Mouse (Mus musculus): Measurements from ENCODE around the gene Kel. TPM values are rescaled to one million over a fixed set of nuclear protein-coding genes. Genes with fewer than 3 reads are reported as not detected.

Kel gene
- not detected for total RNA-seq (2021)
- long read RNA-seq, experiment 1: 0 reads
- long read RNA-seq, experiment 2: 0 reads

GRCm38 (mm10) chr6:41704123-41704522, at the start of gene Kel:
Gene Kel, minus strand, starts transcription at chr6:41704339.
- intact Hi-C loops (cut with DNase I): no loop called here
- TF ChIP-seq CTCF (IDR thresholded peaks at IDR 0.05): no peak
- Histone ChIP-seq H3K27ac (no peak within 1 kb of the TSS), H3K4me3 (no peak within 1 kb of the TSS)
- no peak for DNase-seq (ENCODE audit: extremely low spot score in 1 of 2, low spot score in 2 of 2)

DNA sequence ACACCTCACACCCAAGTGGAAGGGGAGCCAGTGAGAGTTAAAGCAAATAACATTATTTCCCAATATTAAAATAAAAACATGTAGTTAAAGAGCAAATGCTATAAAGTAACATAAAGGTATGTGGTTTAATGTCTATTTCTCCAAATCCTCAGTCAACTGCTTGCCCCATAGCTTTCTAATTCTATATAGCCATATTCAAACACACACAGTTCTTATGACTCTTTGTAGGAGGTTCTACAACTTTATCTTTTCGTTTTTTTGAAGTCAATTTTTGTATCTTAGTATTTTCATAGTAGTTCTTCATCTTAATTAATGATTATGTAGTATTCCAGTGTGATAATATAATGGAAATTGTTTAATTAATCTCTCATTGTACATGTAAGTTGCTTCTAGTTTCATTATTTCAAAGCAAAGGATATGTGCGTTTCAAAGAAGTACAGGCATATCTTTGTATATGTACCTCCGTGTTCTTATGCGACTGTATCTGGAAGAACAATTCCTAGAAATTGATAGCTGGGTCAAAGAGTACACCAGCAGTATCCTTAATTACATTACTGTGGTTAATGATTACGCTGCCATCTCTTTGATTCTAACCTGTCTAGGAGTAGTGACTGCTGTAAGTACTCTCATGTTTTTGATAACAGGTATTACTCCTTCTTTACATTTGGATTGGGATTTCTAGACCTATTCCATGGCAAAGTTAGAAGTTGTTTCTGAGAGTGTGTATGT, 40.7 kb upstream of the Kel start:
- no peak for TF ChIP-seq CTCF (IDR thresholded peaks at IDR 0.05)
- intact Hi-C loops (cut with DNase I): no loop called here
- Histone ChIP-seq H3K27ac (no peak overlapping the region), H3K4me3 (no peak overlapping the region)
- DNase-seq (ENCODE audit: extremely low spot score in 1 of 2, low spot score in 2 of 2): no peak

DNA sequence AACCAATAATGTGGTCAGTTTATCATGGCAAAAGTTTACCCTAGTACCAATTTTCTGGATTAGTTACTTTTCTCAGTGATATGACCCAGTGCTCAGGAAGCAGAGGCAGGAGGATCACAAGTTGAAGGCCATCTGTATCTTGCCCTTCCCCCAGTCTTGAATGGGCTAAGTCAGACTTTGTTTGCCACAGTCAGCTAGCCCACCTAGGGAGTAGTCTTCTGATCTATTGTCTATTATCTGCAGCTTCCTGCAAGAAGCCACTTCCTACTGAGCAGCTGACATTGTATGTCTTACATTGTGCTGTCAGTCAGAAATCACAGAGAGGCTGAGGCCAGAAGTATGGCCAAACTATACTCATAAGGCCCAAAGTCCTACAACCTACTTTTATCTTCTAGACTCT, 37.0 kb upstream of the Kel start:
- Histone ChIP-seq H3K4me3 (no peak overlapping the region), H3K27ac (no peak overlapping the region)
- intact Hi-C loops (cut with DNase I): no loop called here
- TF ChIP-seq CTCF (IDR thresholded peaks at IDR 0.05): no peak
- no peak for DNase-seq (ENCODE audit: extremely low spot score in 1 of 2, low spot score in 2 of 2)

DNA sequence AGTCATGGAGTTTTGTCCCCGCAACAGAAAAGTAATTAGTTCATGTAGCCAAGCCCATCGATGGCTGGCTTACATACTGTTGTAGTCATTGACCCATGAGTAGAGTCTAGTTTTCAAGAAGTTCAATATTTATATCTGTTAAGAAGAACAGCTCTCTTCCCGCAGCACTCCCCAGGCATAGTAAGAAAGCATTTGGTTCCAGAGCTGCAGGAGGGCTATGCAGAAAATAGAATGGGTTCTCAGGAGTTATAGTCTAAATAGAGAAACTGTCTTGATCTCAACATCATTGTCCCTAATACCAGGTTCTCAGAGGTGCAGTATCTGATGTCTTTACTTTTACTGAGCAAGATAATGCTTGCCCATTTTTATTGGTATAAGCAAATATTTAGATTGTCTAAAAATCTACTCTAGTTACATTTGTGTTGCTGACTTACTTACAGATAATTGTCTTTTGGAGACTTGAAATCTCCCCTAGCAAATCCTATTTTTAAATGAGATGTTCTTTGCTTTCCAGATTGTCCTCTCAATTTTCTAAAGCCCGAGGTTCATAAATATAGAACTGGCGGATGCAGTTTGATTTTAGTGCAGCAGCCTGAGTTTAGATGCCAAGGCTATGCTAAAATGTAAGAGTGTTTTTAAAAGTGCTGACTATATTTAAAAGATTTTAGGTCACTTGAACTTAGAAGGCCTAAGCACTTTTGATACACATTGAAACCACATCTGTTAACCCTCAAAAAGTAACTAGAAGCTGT, 30.8 kb upstream of the Kel start:
- no peak overlapping the region for H3K4me3 ChIP-seq
- intact Hi-C loops (cut with DNase I): loop anchor here (2.0 kb wide), 1 partner anchor 40 kb away; the partner anchor contains the start of gene Olfr459
- TF ChIP-seq CTCF (IDR thresholded peaks at IDR 0.05): no peak
- peak overlapping the region; percentile 53; the same call in 1 of the 2 replicates for H3K27ac ChIP-seq
- DNase-seq (ENCODE audit: extremely low spot score in 1 of 2, low spot score in 2 of 2): no peak

DNA sequence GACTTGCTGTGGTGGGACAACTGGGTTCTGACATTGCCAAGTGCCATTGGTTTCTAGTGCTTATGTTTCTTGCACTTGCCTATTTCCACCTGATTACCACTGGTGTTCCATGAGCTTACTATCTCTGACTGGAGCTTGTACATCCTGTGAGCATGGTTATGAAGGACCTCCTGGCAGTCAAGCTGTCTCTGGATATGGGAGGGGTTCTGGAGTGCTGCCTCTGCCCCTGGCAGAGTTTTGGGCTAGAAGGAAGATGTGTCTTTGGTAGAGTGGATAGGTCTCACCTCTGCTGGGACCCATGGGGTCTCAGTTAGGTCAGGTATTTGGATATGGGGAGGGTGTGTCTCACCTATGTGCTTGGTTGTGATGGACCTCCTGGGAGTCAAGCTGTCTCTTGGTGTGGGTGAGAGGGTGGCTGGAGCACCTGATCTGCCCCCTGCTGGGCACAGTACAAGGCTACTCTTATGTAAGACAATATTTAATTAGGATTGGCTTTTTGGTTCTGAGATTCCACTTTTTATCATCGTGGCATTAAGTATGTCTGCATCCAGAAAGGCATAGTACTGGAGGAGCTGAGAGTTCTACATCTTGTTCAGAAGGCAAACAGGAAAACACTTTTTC, 24.0 kb upstream of the Kel start:
- DNase-seq (ENCODE audit: extremely low spot score in 1 of 2, low spot score in 2 of 2): no peak
- intact Hi-C loops (cut with DNase I): no loop called here
- no peak overlapping the region for H3K4me3 ChIP-seq
- no peak; the same call in 1 of the 2 replicates for TF ChIP-seq CTCF (IDR thresholded peaks at IDR 0.05)
- H3K27ac ChIP-seq: no peak overlapping the region

- TF ChIP-seq CTCF (IDR thresholded peaks at IDR 0.05): no peak
- no peak overlapping the region for H3K27ac ChIP-seq
- intact Hi-C loops (cut with DNase I): no loop called here
- no peak for DNase-seq (ENCODE audit: extremely low spot score in 1 of 2, low spot score in 2 of 2)
- H3K4me3 ChIP-seq: no peak overlapping the region
Measured at GRCm38 (mm10) chr6:41721430-41721829, 17.3 kb upstream of the Kel start.

DNA sequence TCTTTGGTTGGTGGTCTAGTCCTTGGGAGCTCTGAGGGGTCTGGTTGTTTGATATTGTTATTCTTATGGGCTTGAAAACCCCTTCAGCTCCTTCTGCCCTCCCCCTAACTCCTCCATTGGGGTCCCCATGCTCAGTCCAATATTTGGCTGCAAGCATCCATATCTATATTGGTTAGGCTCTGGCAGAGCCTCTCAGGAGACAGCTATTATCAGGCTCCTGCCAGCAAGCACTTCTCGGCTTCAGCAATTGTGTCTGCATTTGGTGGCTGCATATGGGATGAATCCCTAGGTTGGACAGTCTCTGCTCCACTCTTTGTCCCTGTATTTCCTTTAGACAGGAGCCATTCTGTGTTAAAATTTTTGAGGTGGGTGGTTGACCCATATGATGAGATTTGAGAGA, 6.1 kb upstream of the Kel start:
- Histone ChIP-seq H3K27ac (no peak overlapping the region), H3K4me3 (no peak overlapping the region)
- no peak for DNase-seq (ENCODE audit: extremely low spot score in 1 of 2, low spot score in 2 of 2)
- intact Hi-C loops (cut with DNase I): no loop called here
- no peak for TF ChIP-seq CTCF (IDR thresholded peaks at IDR 0.05)

DNA sequence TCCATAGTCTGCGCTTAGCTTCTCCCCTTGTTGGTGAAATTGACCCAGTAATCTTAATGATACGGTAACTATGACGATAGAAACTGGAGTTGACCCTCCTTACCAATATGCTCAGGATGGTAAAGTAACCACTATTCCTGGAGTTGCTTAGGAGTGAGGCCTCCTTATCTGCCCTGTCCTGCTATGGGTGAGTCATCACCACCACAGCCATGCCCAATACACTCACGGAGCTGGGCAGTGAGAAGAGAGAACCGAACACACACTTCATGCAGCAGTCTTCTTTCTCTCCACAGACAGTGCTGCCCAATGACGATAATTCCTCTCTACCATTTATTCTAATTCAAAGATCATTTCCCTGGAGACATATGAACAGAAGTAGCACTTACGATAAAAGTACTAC, 2.1 kb upstream of the Kel start:
- Histone ChIP-seq H3K4me3 (no peak overlapping the region), H3K27ac (no peak overlapping the region)
- no peak for DNase-seq (ENCODE audit: extremely low spot score in 1 of 2, low spot score in 2 of 2)
- intact Hi-C loops (cut with DNase I): no loop called here
- TF ChIP-seq CTCF (IDR thresholded peaks at IDR 0.05): no peak

DNA sequence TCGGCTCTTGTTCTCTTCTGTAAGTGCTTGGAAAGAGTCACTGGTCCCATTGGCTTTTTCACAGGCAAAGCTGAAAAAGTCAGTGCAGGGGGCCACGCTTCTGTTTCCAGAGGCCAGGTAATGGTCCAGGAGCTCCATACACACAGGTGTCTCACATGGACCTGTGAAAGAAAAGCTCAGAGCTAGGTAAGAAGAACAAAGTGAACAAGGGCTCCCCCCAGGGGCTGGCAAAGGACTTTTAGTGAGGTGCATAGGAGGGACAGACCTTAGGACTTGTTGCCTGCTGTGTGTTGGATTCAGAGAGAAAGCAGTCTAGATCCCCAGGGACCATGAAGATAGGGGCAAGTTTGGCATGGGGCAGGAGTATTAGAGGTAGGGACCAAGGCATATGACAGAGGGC, 1.2 kb downstream of the Kel start:
- no peak; the same call in 1 of the 2 replicates for TF ChIP-seq CTCF (IDR thresholded peaks at IDR 0.05)
- Histone ChIP-seq H3K27ac (no peak overlapping the region), H3K4me3 (no peak overlapping the region)
- intact Hi-C loops (cut with DNase I): no loop called here
- DNase-seq (ENCODE audit: extremely low spot score in 1 of 2, low spot score in 2 of 2): no peak

DNA sequence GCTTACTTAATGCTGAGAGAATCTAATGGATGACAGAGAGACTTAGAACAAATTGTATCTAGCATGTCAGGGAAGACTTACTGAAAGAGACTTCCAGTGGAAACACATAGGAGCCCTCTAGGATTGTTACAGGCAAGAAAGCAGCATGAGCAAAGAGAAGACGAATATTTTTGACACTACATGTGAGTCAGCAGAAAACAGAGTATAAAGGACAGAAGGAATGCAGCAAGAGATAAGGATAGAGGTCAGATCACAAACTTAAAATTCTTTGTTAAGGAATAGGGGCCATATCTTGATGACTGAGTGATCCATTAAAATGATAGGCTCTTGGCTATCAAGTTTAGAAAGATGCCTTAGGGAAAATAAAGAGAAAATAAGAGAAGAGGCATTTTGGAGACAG, 2.9 kb downstream of the Kel start:
- no peak overlapping the region for H3K4me3 ChIP-seq
- DNase-seq (ENCODE audit: extremely low spot score in 1 of 2, low spot score in 2 of 2): no peak
- no peak overlapping the region for H3K27ac ChIP-seq
- intact Hi-C loops (cut with DNase I): no loop called here
- no peak for TF ChIP-seq CTCF (IDR thresholded peaks at IDR 0.05)

GRCm38 (mm10) chr6:41694407-41694806, 9.7 kb downstream of the Kel start:
- no peak for TF ChIP-seq CTCF (IDR thresholded peaks at IDR 0.05)
- Histone ChIP-seq H3K4me3 (no peak overlapping the region), H3K27ac (no peak overlapping the region)
- no peak for DNase-seq (ENCODE audit: extremely low spot score in 1 of 2, low spot score in 2 of 2)
- intact Hi-C loops (cut with DNase I): no loop called here

GRCm38 (mm10) chr6:41692200-41692599, 11.9 kb downstream of the Kel start:
- TF ChIP-seq CTCF (IDR thresholded peaks at IDR 0.05): no peak
- Histone ChIP-seq H3K27ac (no peak overlapping the region), H3K4me3 (no peak overlapping the region)
- DNase-seq (ENCODE audit: extremely low spot score in 1 of 2, low spot score in 2 of 2): no peak
- intact Hi-C loops (cut with DNase I): no loop called here

Measured in left cerebral cortex, adult 2 months (tissue).